Mouse (Mus musculus): ENCODE results near the gene Osbpl2. TPM values are rescaled to one million over a fixed set of nuclear protein-coding genes. Genes with fewer than 3 reads are reported as not detected.

Gene Osbpl2
- polyA plus RNA-seq, 1 experiment from 2014 or later: 41.8 TPM

DNA sequence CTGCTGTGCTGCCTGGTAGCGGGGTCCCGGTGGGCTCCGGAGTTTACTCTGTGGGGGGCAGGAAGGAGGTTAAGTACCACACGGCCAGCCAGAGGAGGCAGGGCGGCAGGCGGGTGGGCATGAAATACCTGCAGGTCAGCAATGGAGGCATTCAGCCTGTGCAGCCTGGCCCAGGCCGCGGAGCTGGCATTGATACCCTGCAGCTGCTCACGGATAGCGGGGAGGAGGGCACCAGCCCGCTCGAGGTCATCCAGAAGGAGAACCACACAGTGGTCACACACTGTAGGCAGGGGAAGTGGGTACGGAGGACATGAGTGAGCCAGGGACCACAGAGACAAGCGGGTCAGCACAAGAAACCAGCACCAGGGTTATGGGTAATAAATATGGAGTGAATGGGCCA, 66.6 kb downstream of the Osbpl2 start:
- Histone ChIP-seq H3K4me3 (no peak overlapping the region), H3K4me1 (no peaks in the 10 kb centered on the region), H3K36me3 (peaks cover 2% of the 10 kb centered on the region; the same call in 1 of the 2 replicates), H3K27me3 (no peaks in the 10 kb centered on the region), H3K9ac (no peak overlapping the region), H3K9me3 (no peaks in the 10 kb centered on the region), H3K4me2 (replicated peaks) (no peak overlapping the region), H3K27ac (no peak overlapping the region)
- ATAC-seq (ENCODE audit: insufficient number of reproducible peaks, insufficient read depth, low FRiP score, low TSS enrichment): no peak
- WGBS: 93% methylated on average over 14 of the region's 14 CpGs

- Histone ChIP-seq H3K9me3 (no peaks in the 10 kb centered on the region), H3K36me3 (peaks cover 4% of the 10 kb centered on the region; the same call in 1 of the 2 replicates), H3K4me1 (no peaks in the 10 kb centered on the region), H3K27ac (no peak overlapping the region), H3K4me3 (no peak overlapping the region), H3K9ac (no peak overlapping the region), H3K4me2 (replicated peaks) (no peak overlapping the region), H3K27me3 (no peaks in the 10 kb centered on the region)
- 92% methylated on average over 11 of the region's 11 CpGs for WGBS
- no peak for ATAC-seq (ENCODE audit: insufficient number of reproducible peaks, insufficient read depth, low FRiP score, low TSS enrichment)
Measured at GRCm38 (mm10) chr2:180187362-180187761, 68.3 kb downstream of the Osbpl2 start.

DNA sequence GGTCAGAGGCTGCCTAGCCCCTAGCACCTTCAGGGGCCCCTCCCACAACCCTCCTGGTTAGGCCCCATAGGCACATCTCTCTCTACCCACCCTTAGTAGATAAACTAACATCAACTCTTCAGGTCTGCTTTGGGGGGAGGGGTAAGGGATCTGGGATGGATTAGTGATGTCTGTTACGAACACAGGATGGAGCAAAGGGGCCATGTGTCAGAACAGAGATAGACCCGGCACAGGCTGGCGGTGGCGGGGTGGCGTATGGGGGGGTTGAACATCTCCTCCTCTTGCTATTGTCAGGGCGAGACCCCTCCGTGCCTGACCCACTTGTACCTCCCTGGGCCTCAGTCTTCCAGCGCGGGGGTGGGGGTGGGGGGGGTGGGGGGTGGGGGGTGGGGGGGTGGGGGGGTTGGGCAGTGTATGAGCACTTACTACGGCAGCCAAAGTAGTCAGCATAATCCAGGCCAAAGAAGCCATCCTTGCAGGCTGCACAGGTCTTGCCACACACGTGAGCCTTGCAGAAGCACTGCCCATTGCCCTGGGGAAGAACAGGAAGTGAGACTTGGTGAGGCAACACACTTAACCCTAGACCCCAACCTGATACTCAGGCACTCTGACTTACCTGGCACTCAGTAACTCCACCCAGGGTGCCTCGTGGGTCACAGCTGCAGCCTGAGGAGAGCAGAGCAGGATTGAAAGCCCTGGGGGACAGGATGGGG, 77.7 kb downstream of the Osbpl2 start:
- no peaks in the 10 kb centered on the region for H3K4me1 ChIP-seq
- 56% methylated on average over 12 of the region's 12 CpGs for WGBS
- H3K27ac ChIP-seq: no peak overlapping the region
- H3K4me2 ChIP-seq (replicated peaks): no peak overlapping the region
- H3K36me3 ChIP-seq: no peaks in the 10 kb centered on the region
- H3K9me3 ChIP-seq: no peaks in the 10 kb centered on the region
- ATAC-seq (ENCODE audit: insufficient number of reproducible peaks, insufficient read depth, low FRiP score, low TSS enrichment): no peak
- H3K27me3 ChIP-seq: no peaks in the 10 kb centered on the region
- no peak overlapping the region for H3K9ac ChIP-seq
- no peak overlapping the region for H3K4me3 ChIP-seq

DNA sequence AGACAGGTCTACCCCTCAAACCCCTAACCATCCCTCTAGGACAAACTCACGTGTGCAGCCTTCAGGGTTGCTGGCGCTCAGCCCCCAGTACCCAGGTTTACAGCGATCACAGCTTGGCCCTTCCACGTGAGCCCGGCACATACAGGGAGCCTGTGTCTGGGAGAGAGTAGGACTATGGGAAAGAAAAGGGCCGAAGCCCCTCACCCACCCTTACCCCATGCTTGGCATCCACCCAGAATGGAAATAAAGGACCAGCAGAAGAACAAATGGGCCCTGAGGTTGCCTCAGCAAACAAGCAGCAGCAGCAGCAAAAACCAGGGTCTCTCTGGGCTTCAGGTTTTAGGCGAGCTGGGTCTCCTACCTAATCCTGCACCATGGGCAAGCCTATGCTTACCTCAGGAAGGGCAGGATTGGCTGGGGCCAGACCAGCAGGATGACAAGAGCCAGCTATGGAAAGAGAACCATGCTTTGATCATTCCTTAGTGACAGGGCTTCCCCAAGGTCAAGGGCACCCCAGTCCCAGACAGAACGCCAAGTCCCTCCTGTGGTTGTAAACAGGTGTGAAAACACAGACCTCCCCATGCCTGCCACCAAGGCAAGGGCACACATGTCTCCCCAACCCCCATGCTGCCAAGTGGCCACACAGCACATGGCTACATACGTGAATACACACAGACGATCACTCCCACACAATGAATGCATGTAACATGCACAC, 78.4 kb downstream of the Osbpl2 start:
- ATAC-seq (ENCODE audit: insufficient number of reproducible peaks, insufficient read depth, low FRiP score, low TSS enrichment): no peak
- no peak overlapping the region for H3K27ac ChIP-seq
- H3K36me3 ChIP-seq: no peaks in the 10 kb centered on the region

GRCm38 (mm10) chr2:180198782-180199181, 79.7 kb downstream of the Osbpl2 start:
- Histone ChIP-seq H3K4me2 (replicated peaks) (no peak overlapping the region), H3K4me1 (no peaks in the 10 kb centered on the region), H3K27me3 (no peaks in the 10 kb centered on the region), H3K27ac (no peak overlapping the region), H3K36me3 (no peaks in the 10 kb centered on the region), H3K9me3 (no peaks in the 10 kb centered on the region), H3K9ac (no peak overlapping the region), H3K4me3 (no peak overlapping the region)
- no peak for ATAC-seq (ENCODE audit: insufficient number of reproducible peaks, insufficient read depth, low FRiP score, low TSS enrichment)
- 86% methylated on average over 10 of the region's 10 CpGs for WGBS

More for the DNA sequence above, 78.4 kb downstream of the Osbpl2 start:
- Histone ChIP-seq H3K4me2 (replicated peaks) (no peak overlapping the region), H3K4me1 (no peaks in the 10 kb centered on the region), H3K9ac (no peak overlapping the region), H3K4me3 (no peak overlapping the region), H3K9me3 (no peaks in the 10 kb centered on the region), H3K27me3 (no peaks in the 10 kb centered on the region)
- WGBS: 86% methylated on average over 10 of the region's 10 CpGs

GRCm38 (mm10) chr2:180200681-180201080, 81.6 kb downstream of the Osbpl2 start:
- Histone ChIP-seq H3K27me3 (no peaks in the 10 kb centered on the region), H3K27ac (no peak overlapping the region), H3K9me3 (no peaks in the 10 kb centered on the region), H3K4me1 (no peaks in the 10 kb centered on the region), H3K4me3 (no peak overlapping the region), H3K36me3 (no peaks in the 10 kb centered on the region), H3K4me2 (replicated peaks) (no peak overlapping the region), H3K9ac (no peak overlapping the region)
- WGBS: 76% methylated on average over 11 of the region's 11 CpGs
- ATAC-seq (ENCODE audit: insufficient number of reproducible peaks, insufficient read depth, low FRiP score, low TSS enrichment): no peak

DNA sequence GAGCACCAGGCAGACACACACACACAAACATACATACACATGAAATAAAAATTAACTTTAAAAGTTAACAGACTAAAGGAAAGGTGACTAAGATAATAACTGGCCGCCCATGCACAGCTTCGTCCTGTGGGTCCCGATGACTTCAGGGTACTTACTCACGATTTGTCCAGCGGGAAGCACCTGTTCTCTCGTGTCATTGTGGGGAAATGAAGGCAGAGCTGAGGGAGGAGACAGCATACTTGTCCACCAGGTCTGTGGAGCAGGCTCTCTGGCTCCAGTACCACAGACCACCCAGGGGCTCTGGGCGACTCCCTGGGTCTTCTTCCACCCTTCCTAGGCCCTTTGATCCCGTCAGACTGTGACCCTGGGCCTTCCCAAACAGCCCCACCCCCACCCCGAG, 82.2 kb downstream of the Osbpl2 start:
- H3K27ac ChIP-seq: no peak overlapping the region
- H3K9me3 ChIP-seq: no peaks in the 10 kb centered on the region
- no peak overlapping the region for H3K9ac ChIP-seq
- no peaks in the 10 kb centered on the region for H3K4me1 ChIP-seq
- H3K36me3 ChIP-seq: no peaks in the 10 kb centered on the region
- H3K27me3 ChIP-seq: no peaks in the 10 kb centered on the region
- no peak overlapping the region for H3K4me2 ChIP-seq (replicated peaks)
- no peak overlapping the region for H3K4me3 ChIP-seq
- ATAC-seq (ENCODE audit: insufficient number of reproducible peaks, insufficient read depth, low FRiP score, low TSS enrichment): no peak
- 71% methylated on average over 9 of the region's 9 CpGs for WGBS

GRCm38 (mm10) chr2:180202263-180202662, 83.2 kb downstream of the Osbpl2 start:
- H3K36me3 ChIP-seq: no peaks in the 10 kb centered on the region
- H3K9me3 ChIP-seq: no peaks in the 10 kb centered on the region
- no peak overlapping the region for H3K9ac ChIP-seq
- no peaks in the 10 kb centered on the region for H3K4me1 ChIP-seq
- H3K27ac ChIP-seq: no peak overlapping the region
- no peak for ATAC-seq (ENCODE audit: insufficient number of reproducible peaks, insufficient read depth, low FRiP score, low TSS enrichment)
- WGBS: 90% methylated on average over 14 of the region's 14 CpGs
- no peak overlapping the region for H3K4me3 ChIP-seq
- H3K4me2 ChIP-seq (replicated peaks): no peak overlapping the region
- no peaks in the 10 kb centered on the region for H3K27me3 ChIP-seq

- H3K4me1 ChIP-seq: no peaks in the 10 kb centered on the region
- H3K36me3 ChIP-seq: no peaks in the 10 kb centered on the region
- no peaks in the 10 kb centered on the region for H3K27me3 ChIP-seq
- no peak overlapping the region for H3K4me3 ChIP-seq
- no peak overlapping the region for H3K27ac ChIP-seq
- no peak overlapping the region for H3K9ac ChIP-seq
- no peaks in the 10 kb centered on the region for H3K9me3 ChIP-seq
- no peak overlapping the region for H3K4me2 ChIP-seq (replicated peaks)
- WGBS: 80% methylated on average over 10 of the region's 10 CpGs
- no peak for ATAC-seq (ENCODE audit: insufficient number of reproducible peaks, insufficient read depth, low FRiP score, low TSS enrichment)
Measured at GRCm38 (mm10) chr2:180202805-180203204, 83.7 kb downstream of the Osbpl2 start.

DNA sequence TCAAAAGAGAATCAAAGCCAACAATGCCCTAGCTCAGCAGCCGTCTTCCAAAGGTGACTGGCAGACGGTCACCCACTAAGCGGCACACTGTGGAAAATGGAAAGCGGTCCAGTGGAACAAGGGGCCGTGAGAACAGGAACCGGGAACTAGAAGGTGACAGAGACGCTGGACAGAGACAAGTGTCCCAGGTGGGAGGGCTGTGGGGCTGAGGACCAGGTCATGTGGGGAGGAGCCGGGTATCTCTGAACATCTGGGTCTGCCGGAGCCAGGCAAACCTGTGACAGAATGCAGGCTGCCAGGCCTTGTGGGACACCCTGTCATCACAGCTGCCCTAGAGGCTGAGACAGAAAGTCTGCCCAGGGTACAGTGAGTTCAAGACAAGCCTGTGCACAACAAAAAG, 85.4 kb downstream of the Osbpl2 start:
- H3K27me3 ChIP-seq: no peaks in the 10 kb centered on the region
- ATAC-seq (ENCODE audit: insufficient number of reproducible peaks, insufficient read depth, low FRiP score, low TSS enrichment): no peak
- no peak overlapping the region for H3K27ac ChIP-seq
- no peak overlapping the region for H3K9ac ChIP-seq
- H3K4me2 ChIP-seq (replicated peaks): no peak overlapping the region
- H3K9me3 ChIP-seq: no peaks in the 10 kb centered on the region
- H3K36me3 ChIP-seq: no peaks in the 10 kb centered on the region
- no peaks in the 10 kb centered on the region for H3K4me1 ChIP-seq
- 83% methylated on average over 9 of the region's 9 CpGs for WGBS
- no peak overlapping the region for H3K4me3 ChIP-seq

DNA sequence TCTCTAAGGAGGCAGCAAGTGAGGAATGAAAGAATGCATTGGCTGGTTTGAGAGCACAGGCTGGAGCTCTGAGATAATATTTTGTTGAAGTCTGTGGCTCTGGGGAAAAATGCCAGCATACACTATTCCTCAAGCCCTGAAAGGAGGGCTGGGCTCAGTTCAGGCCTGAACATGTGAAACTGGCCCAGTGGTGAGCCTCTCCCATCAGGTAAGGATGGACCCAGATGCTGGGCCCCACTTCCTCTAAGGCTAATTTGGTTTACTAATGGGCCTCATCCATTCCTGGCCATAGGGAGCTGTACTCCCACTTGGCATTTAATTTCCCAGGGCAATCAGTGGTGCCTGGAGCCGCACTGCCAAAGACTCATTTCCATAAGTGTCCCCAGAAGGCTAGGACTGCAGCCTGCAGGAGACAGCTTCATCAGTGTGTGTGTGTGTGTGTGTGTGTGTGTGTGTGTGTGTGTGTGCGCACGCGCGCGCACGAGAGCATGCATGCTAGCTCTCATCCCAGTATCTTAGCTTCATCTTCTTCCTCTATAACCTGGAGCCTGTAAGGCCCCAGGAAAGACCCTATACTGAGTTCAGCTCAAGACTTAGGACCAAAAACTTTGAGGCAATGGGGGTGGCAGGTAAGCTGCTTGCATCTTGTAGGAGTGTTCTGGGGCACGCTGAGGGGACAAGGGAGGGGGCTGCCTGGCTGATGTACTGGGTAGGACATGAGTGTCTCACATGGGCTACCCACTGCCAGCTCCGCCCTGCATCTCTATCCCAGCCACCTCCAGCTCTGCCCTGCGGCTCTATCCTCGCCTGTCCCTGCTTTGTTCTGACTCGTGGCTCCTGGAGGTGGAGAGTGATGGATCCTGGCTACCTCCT, 86.2 kb downstream of the Osbpl2 start:
- H3K27ac ChIP-seq: no peak overlapping the region
- no peaks in the 10 kb centered on the region for H3K9me3 ChIP-seq
- no peak for ATAC-seq (ENCODE audit: insufficient number of reproducible peaks, insufficient read depth, low FRiP score, low TSS enrichment)
- H3K9ac ChIP-seq: no peak overlapping the region
- H3K27me3 ChIP-seq: no peaks in the 10 kb centered on the region
- H3K4me2 ChIP-seq (replicated peaks): no peak overlapping the region
- H3K36me3 ChIP-seq: no peaks in the 10 kb centered on the region
- H3K4me3 ChIP-seq: no peak overlapping the region
- no peaks in the 10 kb centered on the region for H3K4me1 ChIP-seq
- 80% methylated on average over 12 of the region's 12 CpGs for WGBS

- WGBS: 88% methylated on average over 2 of the region's 2 CpGs
- Histone ChIP-seq H3K36me3 (no peaks in the 10 kb centered on the region), H3K9ac (no peak overlapping the region), H3K4me1 (no peaks in the 10 kb centered on the region), H3K4me2 (replicated peaks) (no peak overlapping the region), H3K4me3 (no peak overlapping the region), H3K27ac (no peak overlapping the region), H3K27me3 (no peaks in the 10 kb centered on the region), H3K9me3 (no peaks in the 10 kb centered on the region)
- ATAC-seq (ENCODE audit: insufficient number of reproducible peaks, insufficient read depth, low FRiP score, low TSS enrichment): no peak
Measured at GRCm38 (mm10) chr2:180205956-180206280, 86.8 kb downstream of the Osbpl2 start.

All from embryonic facial prominence, embryonic 12.5 days (tissue).